Mouse (Mus musculus) cerebellum, postnatal 25 days (tissue): ENCODE results near the gene Gm10842.
"Not testable (repeated sequence)": the region's sequence is repeated elsewhere in the genome, so short reads cannot be mapped to it uniquely, and the experiment has no call there.

Experiments
- DNase-seq, 2 experiments: peaks; one replicate each; pipeline ENCODE4 v3.0.0; 2021; ENCODE audit warnings: mixed read lengths in 2 of 2

The Gm10842 gene

GRCm38 (mm10) chr11:105146593-105146992 lies at the start of gene Gm10842:
TSS of gene Gm10842 (plus strand) at chr11:105146893.
- DNase-seq, result no peak

- not testable (repeated sequence) for DNase-seq
These were observed 34.2 kb upstream of the Gm10842 start for GRCm38 (mm10) chr11:105112448-105112847.

- no peak for DNase-seq
These were observed 28.9 kb upstream of the Gm10842 start for GRCm38 (mm10) chr11:105117814-105118213.

- DNase-seq, result no peak
These were observed 26.1 kb upstream of the Gm10842 start for GRCm38 (mm10) chr11:105120551-105121061.

- DNase-seq, result not testable (repeated sequence)
These were observed 24.9 kb upstream of the Gm10842 start for GRCm38 (mm10) chr11:105121792-105122191.

- DNase-seq, result peak in 1 of 2 experiments; percentile 41
These were observed 22.7 kb upstream of the Gm10842 start for GRCm38 (mm10) chr11:105123986-105124385.

GRCm38 (mm10) chr11:105125735-105126519 lies 20.8 kb upstream of the Gm10842 start, which contains the start of gene Mettl2:
TSS of gene Mettl2 (plus strand) at chr11:105126425.
- DNase-seq, result peak; percentile 80 to 93

GRCm38 (mm10) chr11:105126520-105127029 lies 20.1 kb upstream of the Gm10842 start:
- DNase-seq, result no peak

GRCm38 (mm10) chr11:105135692-105136091 lies 11.0 kb upstream of the Gm10842 start:
- DNase-seq, result no peak

GRCm38 (mm10) chr11:105137255-105137654 lies 9.4 kb upstream of the Gm10842 start:
- not testable (repeated sequence) for DNase-seq

- DNase-seq, result not testable (repeated sequence)
These were observed 6.2 kb upstream of the Gm10842 start for GRCm38 (mm10) chr11:105140512-105140911.

- DNase-seq, result no peak
These were observed 5.6 kb upstream of the Gm10842 start for GRCm38 (mm10) chr11:105141115-105141514.

GRCm38 (mm10) chr11:105143564-105143963 lies 3.1 kb upstream of the Gm10842 start:
- no peak for DNase-seq

GRCm38 (mm10) chr11:105144084-105144483 lies 2.6 kb upstream of the Gm10842 start:
- DNase-seq, result no peak

- no peak for DNase-seq
These were observed 2.0 kb upstream of the Gm10842 start for GRCm38 (mm10) chr11:105144508-105145210.

GRCm38 (mm10) chr11:105145211-105145610 lies 1.5 kb upstream of the Gm10842 start:
- no peak for DNase-seq

GRCm38 (mm10) chr11:105149353-105149752 lies 2.7 kb downstream of the Gm10842 start:
- DNase-seq, result no peak

- no peak for DNase-seq
These were observed 3.1 kb downstream of the Gm10842 start for GRCm38 (mm10) chr11:105149766-105150165.

GRCm38 (mm10) chr11:105150691-105151090 lies 4.0 kb downstream of the Gm10842 start:
- no peak for DNase-seq

- DNase-seq, result no peak
These were observed 4.7 kb downstream of the Gm10842 start for GRCm38 (mm10) chr11:105151226-105152016.

GRCm38 (mm10) chr11:105152017-105152300 lies 5.3 kb downstream of the Gm10842 start:
- no peak for DNase-seq

- no peak for DNase-seq
These were observed 5.7 kb downstream of the Gm10842 start for GRCm38 (mm10) chr11:105152357-105152899.
